Mouse (Mus musculus): Measurements from ENCODE around the gene Xylt1.

The Xylt1 gene

GRCm38 (mm10) chr7:117426366-117426765, 45.6 kb downstream of the Xylt1 start:
- in situ Hi-C loops (cut with MboI; ENCODE audit: low pct_unique_long_range_greater_than_20kb in 1 of 2, low sequenced_read_pairs in 2 of 2, unreplicated experiment in 1 of 2): no loop called here

- in situ Hi-C loops (cut with MboI; ENCODE audit: low pct_unique_long_range_greater_than_20kb in 1 of 2, low sequenced_read_pairs in 2 of 2, unreplicated experiment in 1 of 2): no loop called here
These were observed 48.0 kb downstream of the Xylt1 start for GRCm38 (mm10) chr7:117428690-117429224.

GRCm38 (mm10) chr7:117429483-117429882, 48.7 kb downstream of the Xylt1 start:
- in situ Hi-C loops (cut with MboI; ENCODE audit: low pct_unique_long_range_greater_than_20kb in 1 of 2, low sequenced_read_pairs in 2 of 2, unreplicated experiment in 1 of 2): no loop called here

GRCm38 (mm10) chr7:117429895-117430294, 49.1 kb downstream of the Xylt1 start:
- in situ Hi-C loops (cut with MboI; ENCODE audit: low pct_unique_long_range_greater_than_20kb in 1 of 2, low sequenced_read_pairs in 2 of 2, unreplicated experiment in 1 of 2): no loop called here

GRCm38 (mm10) chr7:117430361-117430935, 49.7 kb downstream of the Xylt1 start:
- in situ Hi-C loops (cut with MboI; ENCODE audit: low pct_unique_long_range_greater_than_20kb in 1 of 2, low sequenced_read_pairs in 2 of 2, unreplicated experiment in 1 of 2): no loop called here

- in situ Hi-C loops (cut with MboI; ENCODE audit: low pct_unique_long_range_greater_than_20kb in 1 of 2, low sequenced_read_pairs in 2 of 2, unreplicated experiment in 1 of 2): no loop called here
These were observed 52.9 kb downstream of the Xylt1 start for GRCm38 (mm10) chr7:117433641-117434040.

GRCm38 (mm10) chr7:117435091-117435490, 54.3 kb downstream of the Xylt1 start:
- in situ Hi-C loops (cut with MboI; ENCODE audit: low pct_unique_long_range_greater_than_20kb in 1 of 2, low sequenced_read_pairs in 2 of 2, unreplicated experiment in 1 of 2): no loop called here

- in situ Hi-C loops (cut with MboI; ENCODE audit: low pct_unique_long_range_greater_than_20kb in 1 of 2, low sequenced_read_pairs in 2 of 2, unreplicated experiment in 1 of 2): no loop called here
These were observed 55.1 kb downstream of the Xylt1 start for GRCm38 (mm10) chr7:117435730-117436441.

- in situ Hi-C loops (cut with MboI; ENCODE audit: low pct_unique_long_range_greater_than_20kb in 1 of 2, low sequenced_read_pairs in 2 of 2, unreplicated experiment in 1 of 2): no loop called here
These were observed 56.1 kb downstream of the Xylt1 start for GRCm38 (mm10) chr7:117436892-117437291.

- in situ Hi-C loops (cut with MboI; ENCODE audit: low pct_unique_long_range_greater_than_20kb in 1 of 2, low sequenced_read_pairs in 2 of 2, unreplicated experiment in 1 of 2): no loop called here
These were observed 60.2 kb downstream of the Xylt1 start for GRCm38 (mm10) chr7:117440994-117441393.

GRCm38 (mm10) chr7:117442639-117443038, 61.9 kb downstream of the Xylt1 start:
- in situ Hi-C loops (cut with MboI; ENCODE audit: low pct_unique_long_range_greater_than_20kb in 1 of 2, low sequenced_read_pairs in 2 of 2, unreplicated experiment in 1 of 2): no loop called here

GRCm38 (mm10) chr7:117443215-117443614, 62.4 kb downstream of the Xylt1 start:
- in situ Hi-C loops (cut with MboI; ENCODE audit: low pct_unique_long_range_greater_than_20kb in 1 of 2, low sequenced_read_pairs in 2 of 2, unreplicated experiment in 1 of 2): no loop called here

- in situ Hi-C loops (cut with MboI; ENCODE audit: low pct_unique_long_range_greater_than_20kb in 1 of 2, low sequenced_read_pairs in 2 of 2, unreplicated experiment in 1 of 2): no loop called here
These were observed 64.7 kb downstream of the Xylt1 start for GRCm38 (mm10) chr7:117445471-117445870.

- in situ Hi-C loops (cut with MboI; ENCODE audit: low pct_unique_long_range_greater_than_20kb in 1 of 2, low sequenced_read_pairs in 2 of 2, unreplicated experiment in 1 of 2): no loop called here
These were observed 68.8 kb downstream of the Xylt1 start for GRCm38 (mm10) chr7:117449605-117450004.

- in situ Hi-C loops (cut with MboI; ENCODE audit: low pct_unique_long_range_greater_than_20kb in 1 of 2, low sequenced_read_pairs in 2 of 2, unreplicated experiment in 1 of 2): no loop called here
These were observed 70.4 kb downstream of the Xylt1 start for GRCm38 (mm10) chr7:117451212-117451611.

GRCm38 (mm10) chr7:117452269-117452668, 71.5 kb downstream of the Xylt1 start:
- in situ Hi-C loops (cut with MboI; ENCODE audit: low pct_unique_long_range_greater_than_20kb in 1 of 2, low sequenced_read_pairs in 2 of 2, unreplicated experiment in 1 of 2): no loop called here

- in situ Hi-C loops (cut with MboI; ENCODE audit: low pct_unique_long_range_greater_than_20kb in 1 of 2, low sequenced_read_pairs in 2 of 2, unreplicated experiment in 1 of 2): no loop called here
These were observed 74.2 kb downstream of the Xylt1 start for GRCm38 (mm10) chr7:117454789-117455548.

GRCm38 (mm10) chr7:117462196-117462935, 81.6 kb downstream of the Xylt1 start:
- in situ Hi-C loops (cut with MboI; ENCODE audit: low pct_unique_long_range_greater_than_20kb in 1 of 2, low sequenced_read_pairs in 2 of 2, unreplicated experiment in 1 of 2): no loop called here

- in situ Hi-C loops (cut with MboI; ENCODE audit: low pct_unique_long_range_greater_than_20kb in 1 of 2, low sequenced_read_pairs in 2 of 2, unreplicated experiment in 1 of 2): no loop called here
These were observed 84.2 kb downstream of the Xylt1 start for GRCm38 (mm10) chr7:117464956-117465355.
